Mouse (Mus musculus) left cerebral cortex, postnatal 36 days (tissue): ENCODE data around the gene Dbt. TPM values are rescaled to one million over a fixed set of nuclear protein-coding genes. Genes with fewer than 3 reads are reported as not detected.
"Not testable (repeated sequence)": the region's sequence is repeated elsewhere in the genome, so short reads cannot be mapped to it uniquely, and the experiment has no call there.

Experiments used
- DNase-seq, 2 experiments: peaks; one replicate each; pipeline ENCODE4 v3.0.0; 2021 to 2022; ENCODE audit warnings: low spot score in 2 of 2, mixed read lengths in 1 of 2
- intact Hi-C: fragments of 180-260 bp; cut with DNase I; formaldehyde crosslinking; loops from one replicate; pipeline ENCODE4 v1.15.1; 2025
- total RNA-seq, 2 experiments: library from RNA; stranded (reverse); gene quantifications; 2 replicates each; pipeline ENCODE4 v1.2.3; 2021

Gene Dbt
- total RNA-seq, 2 experiments from 2014 or later, result 17.8 to 18.7 TPM

GRCm38 (mm10) chr3:116530826-116531225 is 18.0 kb downstream of the Dbt start:
- no peak for DNase-seq
- intact Hi-C loops, result no loop called here

GRCm38 (mm10) chr3:116536428-116537199 is 23.7 kb downstream of the Dbt start:
- no peak for DNase-seq
- intact Hi-C loops, result no loop called here

GRCm38 (mm10) chr3:116537200-116537573 is 24.3 kb downstream of the Dbt start:
- DNase-seq, result no peak
- intact Hi-C loops, result no loop called here

DNA sequence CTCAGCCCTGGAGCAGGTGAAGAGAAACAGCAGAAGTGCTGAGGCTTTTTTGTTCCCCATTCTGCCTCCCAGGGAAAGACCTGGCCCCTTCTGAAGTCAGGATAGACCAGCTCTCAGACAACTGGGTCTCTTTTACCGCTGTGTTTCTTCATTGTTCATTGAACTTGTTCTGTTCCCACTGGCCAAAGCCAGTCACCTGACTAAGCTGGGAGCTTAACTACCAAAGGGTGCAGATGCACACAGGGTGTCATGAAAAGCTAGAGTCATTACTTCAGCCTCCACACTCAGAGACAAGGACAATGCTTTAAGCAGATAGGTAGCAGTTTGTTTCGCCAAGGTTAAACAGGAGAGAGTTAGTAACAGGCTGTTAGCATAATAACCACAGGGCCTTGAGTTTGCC is 29.2 kb downstream of the Dbt start:
- intact Hi-C loops, result no loop called here
- no peak for DNase-seq

- intact Hi-C loops, result no loop called here
Observed at GRCm38 (mm10) chr3:116542532-116542931, 29.7 kb downstream of the Dbt start.

DNA sequence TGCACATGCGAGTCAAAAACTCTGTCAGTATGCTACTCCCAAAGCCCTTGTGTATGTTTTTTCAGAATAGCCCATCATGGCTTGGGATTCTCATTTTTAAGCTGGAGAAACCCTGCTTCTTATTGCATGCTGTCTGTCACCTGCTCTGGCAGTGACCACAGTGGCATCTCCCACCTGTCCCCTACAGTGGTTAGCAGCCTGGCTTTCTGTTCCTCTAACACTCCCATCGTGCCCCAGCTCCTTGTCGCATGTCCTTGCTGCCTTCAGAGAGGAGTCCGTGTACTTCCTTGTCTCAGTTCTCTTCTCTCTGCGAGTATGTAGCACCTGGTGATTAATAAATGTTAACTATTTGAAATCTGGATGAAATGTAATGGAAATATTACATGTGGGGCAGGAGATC is 34.6 kb downstream of the Dbt start:
- DNase-seq, result no peak
- intact Hi-C loops, result no loop called here

More at GRCm38 (mm10) chr3:116542532-116542931, 29.7 kb downstream of the Dbt start:
- DNase-seq, result no peak

DNA sequence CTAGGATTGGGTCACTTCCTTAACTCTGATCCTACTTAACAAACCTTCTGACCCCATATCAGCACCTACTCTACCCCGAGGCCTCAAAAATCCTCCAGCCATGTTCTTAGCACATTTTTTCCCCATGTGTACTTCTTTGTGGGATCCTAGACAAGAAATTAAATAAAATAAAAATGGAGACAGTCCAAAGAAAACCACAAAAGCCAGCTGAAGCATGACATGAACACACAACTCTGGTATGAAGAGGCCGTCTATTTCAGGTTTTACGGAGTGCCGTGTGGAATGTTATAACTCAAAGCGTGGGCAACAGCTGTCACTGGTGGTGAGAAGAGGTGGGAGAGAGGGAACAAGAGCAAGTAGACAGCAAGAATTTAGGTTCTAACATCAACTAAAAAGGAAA is 38.5 kb downstream of the Dbt start:
- intact Hi-C loops, result no loop called here
- no peak for DNase-seq

GRCm38 (mm10) chr3:116561315-116561714 is 48.4 kb downstream of the Dbt start:
- intact Hi-C loops, result not testable (repeated sequence)

GRCm38 (mm10) chr3:116562408-116563094 is 49.7 kb downstream of the Dbt start, which contains the start of gene Lrrc39:
TSS of gene Lrrc39 (plus strand) at chr3:116562973.
- intact Hi-C loops, result no loop called here
- DNase-seq, result no peak

More at GRCm38 (mm10) chr3:116561315-116561714, 48.4 kb downstream of the Dbt start:
- DNase-seq, result not testable (repeated sequence)

GRCm38 (mm10) chr3:116563095-116563492 is 50.2 kb downstream of the Dbt start:
- intact Hi-C loops, result no loop called here
- no peak for DNase-seq

DNA sequence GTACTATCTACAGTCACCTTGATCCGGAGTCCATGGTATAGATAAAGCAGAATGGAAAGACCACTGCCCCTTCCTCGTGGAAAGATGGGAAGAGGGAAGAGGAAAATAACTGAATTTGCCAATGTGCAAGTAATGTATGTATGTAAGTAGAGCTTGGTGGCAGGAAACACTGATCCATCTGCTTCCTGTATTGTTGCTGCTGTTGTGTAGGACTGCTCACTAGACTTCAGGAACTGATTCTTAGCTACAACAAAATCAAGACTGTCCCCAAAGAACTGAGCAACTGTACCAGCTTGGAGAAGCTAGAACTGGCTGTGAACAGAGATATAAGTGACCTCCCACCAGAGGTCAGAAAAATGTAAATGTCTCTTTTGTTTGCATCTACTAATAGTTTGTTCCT is 57.8 kb downstream of the Dbt start:
- intact Hi-C loops, result no loop called here
- DNase-seq, result no peak

GRCm38 (mm10) chr3:116577286-116577685 is 64.4 kb downstream of the Dbt start:
- intact Hi-C loops, result loop anchor here (5.0 kb wide), 1 partner anchor 240 kb away; no protein-coding TSS in a partner anchor
- no peak for DNase-seq

DNA sequence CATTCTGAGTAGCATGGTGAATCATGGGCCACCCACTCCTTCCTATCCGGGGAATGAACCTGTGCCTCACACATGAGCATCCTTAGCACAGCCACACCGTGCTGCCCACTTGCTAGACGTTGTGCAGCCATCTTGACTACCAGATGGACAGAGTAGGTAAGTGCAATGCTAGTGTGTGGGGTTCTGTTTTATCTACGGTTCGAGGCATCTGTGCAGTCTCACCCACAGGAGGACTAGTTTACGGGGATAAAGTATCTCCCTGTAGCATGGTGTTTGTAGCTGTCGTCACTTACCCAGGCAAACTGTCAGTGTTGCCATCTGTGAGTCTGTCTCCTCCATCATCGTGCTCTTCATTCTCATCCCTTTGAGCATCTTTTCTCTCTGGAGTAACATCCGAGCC is 69.3 kb downstream of the Dbt start:
- intact Hi-C loops, result no loop called here
- peak; percentile 28 to 59 for DNase-seq

DNA sequence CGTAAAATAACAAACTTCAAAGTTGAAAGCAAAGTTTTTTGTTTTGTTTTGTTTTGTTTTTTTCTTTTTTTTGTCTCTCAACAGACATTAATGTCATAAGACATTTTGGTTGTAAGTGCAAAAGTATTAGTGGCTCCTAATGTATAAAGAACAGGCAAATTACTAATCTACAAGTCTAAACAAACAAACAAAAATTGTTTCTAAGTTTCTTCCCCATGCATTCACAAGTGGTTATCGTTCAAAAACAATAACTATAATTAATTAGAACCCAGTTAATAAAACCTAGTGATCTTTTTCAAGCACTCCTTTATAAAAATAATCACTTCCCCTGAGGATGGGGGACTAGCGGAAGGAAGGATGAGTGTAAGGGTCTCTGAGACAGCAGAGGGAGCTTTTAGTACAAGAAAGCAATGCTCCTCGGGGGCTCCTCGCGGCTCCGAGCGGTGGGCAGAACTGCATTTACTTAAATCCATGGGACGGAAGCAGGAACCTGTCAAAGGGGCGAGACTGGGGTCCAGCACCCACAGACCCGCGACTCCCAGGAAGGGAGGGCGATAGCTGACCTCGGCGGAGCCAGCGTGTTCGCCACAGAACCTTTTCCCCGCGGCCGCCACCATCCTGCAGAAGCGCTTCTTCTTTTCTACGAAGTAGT is 81.3 kb downstream of the Dbt start:
- DNase-seq, result no peak
- intact Hi-C loops, result loop anchor here (1.0 to 10.0 kb wide), 3 partner anchors 68 to 151 kb away; partner anchors contain the start of genes Dbt and Mfsd14a

DNA sequence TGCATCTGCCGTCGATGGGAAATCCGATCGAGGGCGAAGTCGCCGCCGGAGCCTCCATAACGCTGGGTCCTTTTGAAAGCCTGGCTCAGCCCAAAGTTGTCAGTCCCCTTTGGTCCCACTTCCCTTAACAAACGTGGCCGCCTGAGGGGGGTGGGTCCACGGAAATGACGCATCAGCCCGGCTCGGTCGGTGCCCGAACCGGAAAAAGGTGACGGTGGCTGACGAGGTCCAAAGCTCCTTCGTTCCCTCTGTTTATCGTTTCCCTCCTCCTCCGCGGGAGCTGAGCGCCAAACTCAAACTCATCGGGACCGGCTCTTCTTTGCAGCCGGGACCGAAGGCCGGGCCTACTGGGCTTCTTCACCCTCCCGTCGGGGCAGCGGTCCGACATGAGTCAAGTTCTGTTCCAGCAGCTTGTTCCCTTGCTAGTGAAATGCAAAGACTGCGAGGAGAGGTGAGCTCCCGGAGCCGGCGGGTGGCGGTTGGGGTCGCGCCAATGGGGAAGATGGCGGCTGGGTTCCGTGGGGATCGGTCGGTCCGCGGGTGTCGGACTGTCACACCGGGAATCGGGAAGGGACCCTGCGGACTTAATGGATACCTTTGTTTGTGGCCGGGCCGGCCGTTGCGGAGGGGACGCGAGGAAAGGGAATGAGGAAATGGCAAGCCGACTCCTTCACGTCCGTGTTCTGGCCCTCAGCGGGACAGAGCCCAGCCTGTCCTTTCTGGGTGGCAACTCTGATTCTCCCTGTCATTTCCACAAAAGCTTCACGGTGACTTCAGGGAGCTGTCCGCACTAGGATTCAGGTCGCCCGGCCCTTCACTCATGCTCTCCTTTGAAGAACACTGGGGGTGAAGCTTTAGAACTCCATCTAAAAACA is 82.1 kb downstream of the Dbt start, which contains the start of gene Sass6:
Gene Sass6 (plus strand): TSS at position 255 of the 875 bp plus-strand sequence.
- intact Hi-C loops, result loop anchor here (1.0 to 10.0 kb wide), 3 partner anchors 67 to 150 kb away; partner anchors contain the start of genes Dbt and Mfsd14a
- peak; percentile 97 to 99 for DNase-seq

- no peak for DNase-seq
- intact Hi-C loops, result loop anchor here (10.0 kb wide), 1 partner anchor 149 kb away; no protein-coding TSS in a partner anchor
Observed at GRCm38 (mm10) chr3:116595603-116595991, 82.7 kb downstream of the Dbt start.
